Mouse (Mus musculus): ENCODE results near the gene Nfxl1. TPM values are rescaled to one million over a fixed set of nuclear protein-coding genes. Genes with fewer than 3 reads are reported as not detected.
"Not testable (repeated sequence)": the region's sequence is repeated elsewhere in the genome, so short reads cannot be mapped to it uniquely, and the experiment has no call there.

Gene Nfxl1
- total and polyA plus RNA-seq, 3 experiments = 8.9 to 17.1 (median 13.5) TPM

DNA sequence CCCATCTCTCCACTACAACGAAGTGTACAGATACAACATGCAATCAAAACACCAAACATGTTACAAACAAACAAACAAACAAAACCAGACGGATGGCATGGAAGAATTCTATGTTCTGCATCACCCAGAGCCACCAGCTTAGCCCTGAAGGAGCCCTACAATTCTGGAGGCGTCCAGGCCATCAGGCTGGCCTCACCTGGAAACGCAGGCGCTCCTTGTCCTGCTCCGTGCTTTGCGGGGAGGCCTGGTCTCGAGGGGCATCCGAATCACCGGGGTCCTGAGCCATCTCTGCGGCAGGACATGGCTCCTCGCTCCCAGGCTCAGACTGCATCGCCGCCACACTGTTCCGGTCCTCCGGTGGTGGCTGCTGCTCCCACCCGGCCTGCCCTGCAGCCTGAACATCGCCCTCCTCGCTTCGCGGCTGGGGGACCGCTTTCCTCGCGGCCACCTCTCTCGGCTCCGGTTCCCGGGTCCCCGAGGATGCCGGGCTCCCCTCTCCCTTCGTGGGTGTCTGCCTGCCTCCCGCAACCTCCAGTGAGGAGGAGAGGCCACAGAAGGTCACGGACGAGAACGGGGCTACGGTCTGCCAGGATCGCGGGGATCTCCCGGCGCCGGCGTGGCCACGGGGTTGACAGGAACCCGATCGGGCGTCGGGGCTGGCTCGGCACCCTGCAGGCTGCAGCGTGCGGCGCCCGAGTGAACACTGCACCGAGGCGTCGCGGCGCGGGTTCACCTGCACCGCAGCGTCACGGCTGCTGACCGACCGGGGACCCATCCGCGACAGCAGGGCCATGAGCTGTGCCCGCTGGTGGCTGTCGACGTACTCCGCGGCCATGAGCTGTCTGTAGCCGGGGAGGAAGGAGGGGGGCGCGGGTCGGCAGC is 20.8 kb upstream of the Nfxl1 start:
- DNase-seq (ENCODE audit: extremely low read depth); H3K4me3 ChIP-seq (replicated peaks in 1 of 3; ENCODE audit: low read depth in 2 of 3, low read length in 2 of 3, poor library complexity in 1 of 3); H3K4me2 ChIP-seq (ENCODE audit: insufficient read depth, low read depth, poor library complexity, severe bottlenecking); H3K4me1 ChIP-seq (ENCODE audit: control insufficient read depth in 1 of 2, insufficient read depth in 2 of 2); dilution Hi-C loops (cut with MboI; ENCODE audit: extremely low pct_ligation_motif_present, extremely low pct_unique_long_range_greater_than_20kb, low sequenced_read_pairs); in situ Hi-C loops (cut with MboI; ENCODE audit: low pct_ligation_motif_present, low pct_unique_long_range_greater_than_20kb, low sequenced_read_pairs); H3K79me2 ChIP-seq (replicated peaks; ENCODE audit: control insufficient read depth, extremely low read depth, insufficient read depth, poor library complexity, severe bottlenecking); H3K27me3 ChIP-seq (replicated peaks); H3K9ac ChIP-seq (ENCODE audit: insufficient read depth, low read depth); H3K9me3 ChIP-seq (replicated peaks; ENCODE audit: low read length); H3K36me3 ChIP-seq (replicated peaks in 1 of 2; ENCODE audit: control insufficient read depth in 1 of 2, insufficient read depth in 1 of 2, low read length in 1 of 2); H3K27ac ChIP-seq (ENCODE audit: insufficient read depth, low read depth): not testable (repeated sequence)

DNA sequence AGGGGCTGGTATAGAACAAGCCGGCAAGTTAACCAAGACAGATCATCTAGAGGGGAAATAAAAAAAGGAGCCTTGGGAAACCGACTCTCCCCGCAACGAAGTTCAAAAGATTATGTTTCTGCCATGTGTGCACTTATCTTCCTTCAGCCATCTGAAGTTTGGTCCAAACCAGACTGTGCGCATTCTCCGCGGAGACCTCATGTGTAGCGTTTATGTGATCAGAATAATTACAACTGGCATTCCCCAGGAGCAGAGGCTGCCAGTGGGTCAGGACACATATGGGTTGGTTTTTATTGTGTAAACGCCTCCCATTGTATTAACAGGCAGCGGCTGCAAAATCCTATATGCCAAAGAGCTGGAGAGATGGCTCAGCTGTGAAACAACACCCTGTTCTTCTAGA is 20.1 kb upstream of the Nfxl1 start:
- H3K9me3 ChIP-seq (replicated peaks; ENCODE audit: low read length); H3K4me3 ChIP-seq (replicated peaks in 1 of 3; ENCODE audit: low read depth in 2 of 3, low read length in 2 of 3, poor library complexity in 1 of 3); H3K27me3 ChIP-seq (replicated peaks); H3K36me3 ChIP-seq (replicated peaks in 1 of 2; ENCODE audit: control insufficient read depth in 1 of 2, insufficient read depth in 1 of 2, low read length in 1 of 2); H3K27ac ChIP-seq (ENCODE audit: insufficient read depth, low read depth); H3K4me2 ChIP-seq (ENCODE audit: insufficient read depth, low read depth, poor library complexity, severe bottlenecking); H3K79me2 ChIP-seq (replicated peaks; ENCODE audit: control insufficient read depth, extremely low read depth, insufficient read depth, poor library complexity, severe bottlenecking); dilution Hi-C loops (cut with MboI; ENCODE audit: extremely low pct_ligation_motif_present, extremely low pct_unique_long_range_greater_than_20kb, low sequenced_read_pairs); DNase-seq (ENCODE audit: extremely low read depth); H3K9ac ChIP-seq (ENCODE audit: insufficient read depth, low read depth); H3K4me1 ChIP-seq (ENCODE audit: control insufficient read depth in 1 of 2, insufficient read depth in 2 of 2); in situ Hi-C loops (cut with MboI; ENCODE audit: low pct_ligation_motif_present, low pct_unique_long_range_greater_than_20kb, low sequenced_read_pairs): not testable (repeated sequence)

GRCm38 (mm10) chr5:72565621-72566020 is 6.1 kb upstream of the Nfxl1 start:
- no peak overlapping the region for H3K4me3 ChIP-seq (replicated peaks in 1 of 3; ENCODE audit: low read depth in 2 of 3, low read length in 2 of 3, poor library complexity in 1 of 3)
- H3K27me3 ChIP-seq (replicated peaks) = no peaks in the 10 kb centered on the region
- H3K9ac ChIP-seq (ENCODE audit: insufficient read depth, low read depth) = no peak overlapping the region
- no peaks in the 10 kb centered on the region for H3K4me1 ChIP-seq (ENCODE audit: control insufficient read depth in 1 of 2, insufficient read depth in 2 of 2)
- H3K36me3 ChIP-seq (replicated peaks in 1 of 2; ENCODE audit: control insufficient read depth in 1 of 2, insufficient read depth in 1 of 2, low read length in 1 of 2) = no peaks in the 10 kb centered on the region
- no peak overlapping the region for H3K4me2 ChIP-seq (ENCODE audit: insufficient read depth, low read depth, poor library complexity, severe bottlenecking)
- no peak for TF ChIP-seq JUN (IDR thresholded peaks at IDR 0.05; ENCODE audit: insufficient read depth, low read depth, low read length)
- no peak for TF ChIP-seq ELF1 (IDR thresholded peaks at IDR 0.05; ENCODE audit: low read depth, low read length)
- TF ChIP-seq USF2 (conservative IDR thresholded peaks at IDR 0.05; ENCODE audit: low read depth, low read length) = no peak
- TF ChIP-seq ETS1 (conservative IDR thresholded peaks at IDR 0.05; ENCODE audit: low read depth, low read length) = no peak
- TF ChIP-seq POLR2AphosphoS2 (IDR thresholded peaks at IDR 0.05; ENCODE audit: low read depth, low read length) = no peak
- no peak for TF ChIP-seq MYC (IDR thresholded peaks at IDR 0.05; ENCODE audit: low read depth, low read length)
- TF ChIP-seq KAT2A (IDR thresholded peaks at IDR 0.05; ENCODE audit: insufficient replicate concordance, low read length) = no peak
- no peak for TF ChIP-seq MAX (IDR thresholded peaks at IDR 0.05; ENCODE audit: low read length)
- TF ChIP-seq RCOR1 (conservative IDR thresholded peaks at IDR 0.05; ENCODE audit: low read depth, low read length) = no peak
- TF ChIP-seq USF1 (IDR thresholded peaks at IDR 0.05; ENCODE audit: low read depth, low read length) = no peak
- TF ChIP-seq NELFE (IDR thresholded peaks at IDR 0.05; ENCODE audit: low read depth, low read length) = no peak
- TF ChIP-seq BHLHE40 (IDR thresholded peaks at IDR 0.05; ENCODE audit: low read depth, low read length) = no peak
- TF ChIP-seq HCFC1 (IDR thresholded peaks at IDR 0.05; ENCODE audit: low read depth, low read length) = no peak
- TF ChIP-seq RAD21 (IDR thresholded peaks at IDR 0.05; ENCODE audit: low read depth, low read length) = no peak
- TF ChIP-seq SIN3A (IDR thresholded peaks at IDR 0.05; ENCODE audit: low read length) = no peak
- no peak for TF ChIP-seq MEF2A (IDR thresholded peaks at IDR 0.05; ENCODE audit: borderline replicate concordance, low read depth, low read length)
- TF ChIP-seq MXI1 (IDR thresholded peaks at IDR 0.05; ENCODE audit: low read depth, low read length) = no peak
- no peak for TF ChIP-seq GABPA (IDR thresholded peaks at IDR 0.05; ENCODE audit: insufficient replicate concordance, low read depth, low read length)
- TF ChIP-seq CTCF (conservative IDR thresholded peaks at IDR 0.05 in 1 of 2, IDR thresholded peaks at IDR 0.05 in 1 of 2; ENCODE audit: low read depth in 2 of 2, low read length in 2 of 2) = no peak
- no peak overlapping the region for H3K27ac ChIP-seq (ENCODE audit: insufficient read depth, low read depth)
- H3K79me2 ChIP-seq (replicated peaks; ENCODE audit: control insufficient read depth, extremely low read depth, insufficient read depth, poor library complexity, severe bottlenecking) = no peaks in the 10 kb centered on the region
- in situ Hi-C loops (cut with MboI; ENCODE audit: low pct_ligation_motif_present, low pct_unique_long_range_greater_than_20kb, low sequenced_read_pairs) = no loop called here
- dilution Hi-C loops (cut with MboI; ENCODE audit: extremely low pct_ligation_motif_present, extremely low pct_unique_long_range_greater_than_20kb, low sequenced_read_pairs) = no loop called here
- DNase-seq (ENCODE audit: extremely low read depth) = no peak
- no peaks in the 10 kb centered on the region for H3K9me3 ChIP-seq (replicated peaks; ENCODE audit: low read length)

DNA sequence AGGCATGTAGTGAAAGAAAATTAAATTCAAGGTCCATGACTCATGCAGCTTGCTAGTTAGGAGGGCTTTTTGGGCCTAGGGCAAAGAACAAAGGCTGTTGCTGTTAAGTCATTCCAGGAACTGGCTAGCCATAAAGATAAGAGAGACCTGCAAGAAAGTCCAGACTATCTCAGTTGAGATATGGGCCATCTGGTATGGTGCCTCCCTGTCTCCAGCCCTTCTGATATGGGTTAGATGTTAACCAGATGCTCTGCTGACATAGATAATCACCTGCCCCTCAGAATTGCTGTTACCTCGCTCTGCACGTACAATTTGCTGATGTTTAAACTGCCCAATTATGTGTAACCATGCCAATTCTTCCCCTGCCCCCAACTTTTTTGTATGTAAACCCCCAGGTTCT is 3.7 kb upstream of the Nfxl1 start:
- in situ Hi-C loops (cut with MboI; ENCODE audit: low pct_ligation_motif_present, low pct_unique_long_range_greater_than_20kb, low sequenced_read_pairs) = not testable (repeated sequence)

More for the DNA sequence above, 3.7 kb upstream of the Nfxl1 start:
- dilution Hi-C loops (cut with MboI; ENCODE audit: extremely low pct_ligation_motif_present, extremely low pct_unique_long_range_greater_than_20kb, low sequenced_read_pairs); H3K79me2 ChIP-seq (replicated peaks; ENCODE audit: control insufficient read depth, extremely low read depth, insufficient read depth, poor library complexity, severe bottlenecking); H3K36me3 ChIP-seq (replicated peaks in 1 of 2; ENCODE audit: control insufficient read depth in 1 of 2, insufficient read depth in 1 of 2, low read length in 1 of 2); H3K9ac ChIP-seq (ENCODE audit: insufficient read depth, low read depth); H3K9me3 ChIP-seq (replicated peaks; ENCODE audit: low read length); H3K4me1 ChIP-seq (ENCODE audit: control insufficient read depth in 1 of 2, insufficient read depth in 2 of 2); DNase-seq (ENCODE audit: extremely low read depth); H3K27ac ChIP-seq (ENCODE audit: insufficient read depth, low read depth); H3K4me2 ChIP-seq (ENCODE audit: insufficient read depth, low read depth, poor library complexity, severe bottlenecking); H3K4me3 ChIP-seq (replicated peaks in 1 of 3; ENCODE audit: low read depth in 2 of 3, low read length in 2 of 3, poor library complexity in 1 of 3); H3K27me3 ChIP-seq (replicated peaks): not testable (repeated sequence)
